ENCODE assay signal across 8 mouse cellular contexts in the genomic region with DNA sequence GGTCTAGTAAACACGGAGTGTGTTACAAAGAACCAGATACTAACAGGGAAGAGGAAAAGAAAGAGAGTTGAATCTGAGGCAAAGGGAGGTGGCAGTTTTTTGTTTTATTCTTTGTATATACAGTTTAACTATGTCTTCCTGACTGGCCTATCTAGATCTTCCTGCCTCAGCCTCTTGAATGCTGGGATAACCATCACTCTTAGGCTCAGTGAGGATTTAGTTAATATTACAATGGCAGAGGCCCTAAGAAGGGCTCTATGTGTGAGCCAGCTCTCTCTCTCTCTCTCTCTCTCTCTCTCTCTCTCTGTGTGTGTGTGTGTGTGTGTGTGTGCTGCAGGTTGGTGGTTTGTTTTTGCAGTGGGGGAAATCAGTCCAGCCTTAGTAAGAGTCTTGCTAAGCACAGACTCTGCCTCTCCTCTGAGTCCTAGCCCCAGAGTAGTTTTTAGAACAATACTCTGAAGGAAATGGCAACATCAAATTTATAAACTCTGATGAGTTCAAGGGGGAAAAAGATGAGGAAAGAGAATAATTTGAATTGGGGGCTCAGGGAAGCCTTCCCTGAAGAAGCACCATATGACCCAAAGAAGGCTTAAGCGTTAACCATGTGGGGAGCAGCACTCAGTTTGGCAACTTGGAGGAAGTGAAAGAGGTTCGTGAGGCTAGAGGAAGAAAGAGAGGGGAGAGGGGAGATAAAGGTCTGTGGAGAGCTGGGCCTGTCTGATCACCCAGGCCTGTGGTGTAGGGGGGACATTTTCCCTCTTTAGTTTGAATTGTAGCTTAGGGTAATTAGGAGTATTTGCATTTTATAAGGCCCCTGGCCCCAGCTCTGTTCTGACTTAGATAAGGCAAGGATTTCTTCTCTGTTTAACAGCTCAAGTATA. TPM values are rescaled to one million over a fixed set of nuclear protein-coding genes. Genes with fewer than 3 reads are reported as not detected.
DNase-seq lines count a peak whose midpoint lies in the region; ATAC-seq and TF ChIP-seq lines count a peak whose summit lies in the region.

No protein-coding gene starts in this region.

- WGBS in lung, embryonic 15.5 days: 53% methylated on average over 3 of the region's 3 CpGs
- 18% methylated on average over 3 of the region's 3 CpGs for WGBS in liver, adult 2 months

- peaks cover 31% of the 10 kb centered on the region for H3K79me2 ChIP-seq in liver, adult 2 months (ENCODE audit: control insufficient read depth, insufficient read depth, low read length)

- 0 out of 2 replicates have a peak overlapping the region, but pooled peaks have one; percentile 6 for H3K9ac ChIP-seq in lung, embryonic 15.5 days
- H3K9ac ChIP-seq in liver, adult 2 months (ENCODE audit: low read depth, low read length): peak overlapping the region; percentile 16; the same call in 1 of the 2 replicates

- H3K27ac ChIP-seq in lung, embryonic 15.5 days: no peak overlapping the region
- H3K27ac ChIP-seq in embryonic fibroblast, embryonic 13.5 days (ENCODE audit: insufficient read depth, low read length): no peak overlapping the region
- peak overlapping the region; percentile 59 for H3K27ac ChIP-seq in liver, adult 2 months (replicated peaks; ENCODE audit: insufficient read depth, low read depth, low read length)

- ATAC-seq in lung, embryonic 15.5 days (ENCODE audit: borderline replicate concordance, extremely low read depth, low FRiP score, low TSS enrichment): no peak

- no peak for DNase-seq in lung, postnatal 10 days
- DNase-seq in liver, adult 2 months (ENCODE audit: extremely low read depth, low read depth, low spot score): no peak
- peak; percentile 69 for DNase-seq in splenic B cell, adult 2 months (ENCODE audit: low read depth, low spot score)
- DNase-seq in urinary bladder, postnatal 4 days (ENCODE audit: low spot score in 2 of 2): no peak
- DNase-seq in urinary bladder, postnatal 36 days (ENCODE audit: low spot score in 2 of 2): no peak
- no peak for DNase-seq in yolk sac, embryonic 10.5 days (ENCODE audit: low spot score)

- H3K4me1 ChIP-seq in lung, embryonic 15.5 days: peaks cover 35% of the 10 kb centered on the region
- H3K4me1 ChIP-seq in embryonic fibroblast, embryonic 13.5 days (ENCODE audit: control insufficient read depth, insufficient read depth, low read length): peaks cover 8% of the 10 kb centered on the region; the same call in 1 of the 2 replicates
- peaks cover 27% of the 10 kb centered on the region for H3K4me1 ChIP-seq in liver, adult 2 months (ENCODE audit: control insufficient read depth, insufficient read depth, low read length)

- H3K4me2 ChIP-seq in lung, embryonic 15.5 days: peak overlapping the region; percentile 74

- TF ChIP-seq CTCF in embryonic fibroblast, embryonic 13.5 days (IDR thresholded peaks at IDR 0.05; ENCODE audit: borderline replicate concordance, insufficient read depth, low read length): no peak
- no peak for TF ChIP-seq CTCF in liver, adult 2 months (IDR thresholded peaks at IDR 0.05; ENCODE audit: low read depth, low read length)

- TF ChIP-seq POLR2A in embryonic fibroblast, embryonic 13.5 days (IDR thresholded peaks at IDR 0.05; ENCODE audit: low read depth, low read length): no peak
- TF ChIP-seq POLR2A in liver, adult 2 months (IDR thresholded peaks at IDR 0.05; ENCODE audit: extremely low read depth, insufficient read depth, low read length): no peak

- no peaks in the 10 kb centered on the region for H3K9me3 ChIP-seq in lung, embryonic 15.5 days

- H3K4me3 ChIP-seq in lung, embryonic 15.5 days: no peak overlapping the region
- peak overlapping the region; percentile 15; the same call in 1 of the 2 replicates for H3K4me3 ChIP-seq in embryonic fibroblast, embryonic 13.5 days (ENCODE audit: insufficient read depth, low read length)
- peak overlapping the region; percentile 31; the same call in 1 of the 2 replicates for H3K4me3 ChIP-seq in liver, adult 2 months (ENCODE audit: insufficient read depth, low read depth, low read length)

- no peaks in the 10 kb centered on the region for H3K36me3 ChIP-seq in lung, embryonic 15.5 days
- H3K36me3 ChIP-seq in liver, adult 2 months (ENCODE audit: control insufficient read depth, insufficient read depth, low read length): no peaks in the 10 kb centered on the region
- no peaks in the 10 kb centered on the region for H3K36me3 ChIP-seq in splenic B cell, adult 2 months (ENCODE audit: control insufficient read depth, insufficient read depth, low read length, poor library complexity, severe bottlenecking)

- H3K27me3 ChIP-seq in lung, embryonic 15.5 days: no peaks in the 10 kb centered on the region
- no peaks in the 10 kb centered on the region for H3K27me3 ChIP-seq in liver, adult 2 months (ENCODE audit: control insufficient read depth, insufficient read depth, low read length)
- no peaks in the 10 kb centered on the region for H3K27me3 ChIP-seq in splenic B cell, adult 2 months (ENCODE audit: control insufficient read depth, insufficient read depth, low read length, poor library complexity, severe bottlenecking)

RNA-seq across cellular contexts. Expression of a gene that starts 2.0 kb away (rescaled TPM):
- polyA plus RNA-seq in lung, embryonic 15.5 days (2015; fragmentation: Nextera tagmentation; extraction: Ambion mirVana): 11.5 and 14.1 TPM in 2 replicates
- polyA plus RNA-seq in embryonic fibroblast, embryonic 13.5 days (2011; ENCODE audit: insufficient read length, low read depth, missing spikeins): 20.1 and 26.5 TPM in 2 replicates
- total RNA-seq in liver, adult 2 months (2014; rRNA removed): 6.7 and 9.9 TPM in 2 replicates
- 6.8 and 11.3 TPM in 2 replicates for polyA plus RNA-seq in liver, adult 2 months (2012; rRNA removed)

RNA-seq across cellular contexts. Expression of a gene that starts 47.9 kb away (rescaled TPM):
- 221 and 229 TPM in 2 replicates for polyA plus RNA-seq in lung, embryonic 15.5 days (2015; fragmentation: Nextera tagmentation; extraction: Ambion mirVana)
- polyA plus RNA-seq in embryonic fibroblast, embryonic 13.5 days (2011; ENCODE audit: insufficient read length, low read depth, missing spikeins): 177 and 182 TPM in 2 replicates
- 80.9 and 103 TPM in 2 replicates for total RNA-seq in liver, adult 2 months (2014; rRNA removed)
- 52.0 and 64.6 TPM in 2 replicates for polyA plus RNA-seq in liver, adult 2 months (2012; rRNA removed)
